Mouse (Mus musculus) C2C12 (cell line): ENCODE results near the gene Fra10ac1. TPM values are rescaled to one million over a fixed set of nuclear protein-coding genes. Genes with fewer than 3 reads are reported as not detected.
A peak's percentile ranks its signal among the peaks of the same experiment; 100 is the strongest.

Experiments
- H3K27me3 ChIP-seq: one replicate; pipeline ENCODE4 v1.6.1; 2011; ENCODE audit not compliant: control insufficient read depth, insufficient read depth, insufficient read length
- H3K36me3 ChIP-seq: one replicate; pipeline ENCODE4 v1.6.1; 2011; ENCODE audit not compliant: control insufficient read depth, insufficient read depth
- H3K4me3 ChIP-seq: one replicate; pipeline ENCODE4 v1.5.1; 2011; ENCODE audit warnings: mild to moderate bottlenecking, control low read depth; ENCODE audit not compliant: poor library complexity, insufficient read depth, severe bottlenecking
- H3K79me2 ChIP-seq: one replicate; pipeline ENCODE4 v1.6.1; 2011; ENCODE audit not compliant: control insufficient read depth, insufficient read depth
- H3K79me3 ChIP-seq: one replicate; pipeline ENCODE4 v1.6.1; 2011; ENCODE audit warnings: low read depth, control low read depth
- H3ac ChIP-seq: one replicate; pipeline ENCODE3; 2011; ENCODE audit warnings: low read depth; ENCODE audit not compliant: control insufficient read depth, insufficient read length
- CEBPB ChIP-seq: IDR thresholded peaks from one replicate; pipeline ENCODE4 v1.6.1; 2011; ENCODE audit warnings: low read depth, mild to moderate bottlenecking, control low read depth, moderate library complexity
- CTCF ChIP-seq: IDR thresholded peaks from one replicate; pipeline ENCODE4 v1.5.1; 2011; ENCODE audit not compliant: control insufficient read depth, insufficient read depth, insufficient read length
- FOSL1 ChIP-seq: IDR thresholded peaks from one replicate; pipeline ENCODE4 v1.8.0; 2011; ENCODE audit warnings: mild to moderate bottlenecking, low read length; ENCODE audit not compliant: poor library complexity, insufficient read depth, severe bottlenecking
- MAX ChIP-seq: IDR thresholded peaks from one replicate; pipeline ENCODE4 v1.6.1; 2011; ENCODE audit warnings: mild to moderate bottlenecking, control low read depth
- MYOD1 ChIP-seq: IDR thresholded peaks from one replicate; pipeline ENCODE4 v1.6.1; 2011; ENCODE audit warnings: low read depth; ENCODE audit not compliant: control insufficient read depth, insufficient read length
- MYOG ChIP-seq: IDR thresholded peaks from one replicate; pipeline ENCODE4 v1.6.1; 2011; ENCODE audit not compliant: control insufficient read depth, insufficient read length; ENCODE audit errors: extremely low read depth
- USF1 ChIP-seq: IDR thresholded peaks from one replicate; pipeline ENCODE4 v1.6.1; 2011; ENCODE audit warnings: low read depth, mild to moderate bottlenecking, control low read depth, moderate library complexity
- polyA plus RNA-seq: library from polyadenylated mRNA; unstranded; fragments of >200 nt; fragmentation: generic; extraction: Trizol; gene quantifications from one replicate; pipeline ENCODE4 v1.2.1, GENCODE M21; 2012; ENCODE audit warnings: missing spikeins

Fra10ac1 gene
- polyA plus RNA-seq, 1 experiment = 4.6 TPM

DNA sequence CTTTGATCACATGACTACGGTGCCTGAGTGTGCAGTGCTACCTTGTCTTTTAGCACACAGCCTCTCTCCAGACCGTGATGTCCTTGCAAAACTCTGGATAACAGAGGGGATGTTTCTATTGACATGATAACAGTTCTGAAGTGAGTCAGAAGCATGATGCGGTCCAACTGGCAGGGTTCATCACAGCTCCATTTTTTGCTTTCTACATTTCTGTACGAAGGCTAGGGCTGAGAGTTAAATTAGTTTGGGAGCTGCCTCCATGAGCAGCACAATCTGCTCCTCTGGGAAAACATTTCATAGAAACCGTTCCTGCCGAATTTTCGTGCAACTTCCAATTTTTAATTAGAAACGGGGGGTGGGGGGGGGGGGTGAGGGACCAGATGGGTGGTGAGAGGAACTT lies 25.7 kb upstream of the Fra10ac1 start:
- Histone ChIP-seq H3ac (no peak overlapping the region), H3K4me3 (no peak overlapping the region), H3K79me3 (no peaks in the 10 kb centered on the region), H3K36me3 (no peaks in the 10 kb centered on the region), H3K27me3 (peaks cover 22% of the 10 kb centered on the region), H3K79me2 (no peaks in the 10 kb centered on the region)
- no peak for TF ChIP-seq MAX
- no peak for TF ChIP-seq CEBPB
- no peak for TF ChIP-seq MYOD1

DNA sequence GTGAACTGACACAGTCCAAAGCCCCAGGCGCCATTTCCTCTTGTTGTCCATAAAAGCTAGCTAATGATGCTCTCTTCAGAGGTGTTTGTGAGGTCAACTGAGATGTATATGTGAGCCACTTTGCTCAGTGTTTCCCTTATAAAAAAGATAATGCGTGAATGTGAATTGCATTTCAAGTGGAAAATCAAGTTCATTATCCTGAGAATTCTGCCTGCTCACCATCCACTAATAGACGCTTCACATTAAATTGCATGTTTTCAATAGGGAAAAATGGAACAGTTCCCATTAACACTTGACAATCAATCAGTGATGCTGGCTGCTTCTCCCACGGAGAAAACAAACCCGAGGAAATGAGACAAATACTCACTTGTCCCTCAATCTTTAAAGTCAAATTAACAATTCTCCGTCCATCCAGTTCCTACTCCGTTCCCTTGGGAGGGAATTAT lies 22.2 kb upstream of the Fra10ac1 start:
- H3ac ChIP-seq = no peak overlapping the region

DNA sequence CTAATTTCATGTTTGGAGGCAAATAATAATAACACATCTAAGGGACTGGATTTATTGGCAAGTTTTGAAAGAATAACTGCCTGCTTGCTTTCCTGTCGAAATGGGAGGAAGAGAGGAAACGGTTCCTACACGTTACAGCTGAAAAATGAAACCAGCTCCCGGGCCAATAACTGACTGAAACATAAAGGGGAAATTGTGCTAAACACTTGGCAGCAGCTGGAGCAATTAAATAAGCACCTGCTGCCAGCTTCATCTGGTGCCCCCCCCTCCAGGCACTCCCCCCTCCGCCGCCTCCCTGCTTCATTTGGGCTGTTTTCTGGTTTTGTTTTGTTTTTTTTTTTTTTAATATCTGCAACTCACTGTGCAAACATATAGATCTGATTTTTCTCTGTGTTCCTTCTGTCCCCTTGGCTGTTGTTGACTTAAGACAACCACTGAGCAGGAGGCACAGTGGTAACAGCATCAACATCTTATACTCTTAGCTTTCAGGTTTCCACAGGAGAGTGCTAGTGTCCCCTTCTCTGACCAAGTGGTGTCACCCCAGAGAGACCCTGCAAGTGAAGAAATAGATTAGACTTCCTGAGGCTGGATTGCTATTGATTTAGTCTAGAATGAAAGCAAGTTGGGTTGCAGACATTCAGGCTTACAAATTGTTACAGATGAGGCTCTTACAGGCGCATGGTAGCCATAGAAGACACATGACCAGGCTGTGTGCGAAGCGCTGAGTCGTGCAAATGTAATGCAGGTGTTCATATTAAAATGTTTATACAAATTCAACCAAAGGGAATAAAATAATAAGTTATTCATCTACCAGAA lies 21.6 kb upstream of the Fra10ac1 start:
- Histone ChIP-seq H3K79me3 (no peaks in the 10 kb centered on the region), H3K4me3 (no peak overlapping the region), H3K27me3 (peaks cover 17% of the 10 kb centered on the region), H3K36me3 (no peaks in the 10 kb centered on the region), H3K79me2 (no peaks in the 10 kb centered on the region), H3ac (no peak overlapping the region)
- TF ChIP-seq CTCF (no peak), MYOD1 (no peak), FOSL1 (no peak)

More for the DNA sequence above, 22.2 kb upstream of the Fra10ac1 start:
- no peaks in the 10 kb centered on the region for H3K79me2 ChIP-seq
- H3K79me3 ChIP-seq = no peaks in the 10 kb centered on the region
- H3K27me3 ChIP-seq = peaks cover 20% of the 10 kb centered on the region
- no peaks in the 10 kb centered on the region for H3K36me3 ChIP-seq
- H3K4me3 ChIP-seq = no peak overlapping the region
- TF ChIP-seq FOSL1 = no peak
- no peak for TF ChIP-seq CTCF
- no peak for TF ChIP-seq USF1
- TF ChIP-seq MYOG = no peak
- no peak for TF ChIP-seq MAX
- TF ChIP-seq MYOD1 = no peak
- TF ChIP-seq CEBPB = no peak

DNA sequence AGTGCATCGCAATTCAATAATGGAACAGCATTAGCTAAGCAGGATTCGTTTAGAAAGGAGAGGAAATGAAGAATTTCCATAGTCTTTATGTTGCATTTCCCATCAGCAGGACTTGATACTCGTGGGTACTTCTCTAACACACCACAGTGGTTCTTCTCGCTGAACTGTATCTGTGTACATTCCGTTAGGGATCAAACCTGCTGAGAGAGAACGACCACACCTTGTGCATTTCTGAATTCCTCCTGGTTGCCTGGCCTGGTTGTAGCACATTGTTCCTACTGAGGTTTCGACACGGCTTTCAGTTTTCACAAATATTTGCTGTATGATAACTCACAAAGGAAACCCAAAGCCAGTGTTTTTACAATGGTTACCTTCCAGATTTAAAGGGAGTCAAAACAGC lies 20.8 kb upstream of the Fra10ac1 start:
- Histone ChIP-seq H3K79me2 (no peaks in the 10 kb centered on the region), H3ac (no peak overlapping the region), H3K36me3 (no peaks in the 10 kb centered on the region), H3K4me3 (no peak overlapping the region), H3K27me3 (peaks cover 15% of the 10 kb centered on the region), H3K79me3 (no peaks in the 10 kb centered on the region)
- TF ChIP-seq FOSL1 = no peak

DNA sequence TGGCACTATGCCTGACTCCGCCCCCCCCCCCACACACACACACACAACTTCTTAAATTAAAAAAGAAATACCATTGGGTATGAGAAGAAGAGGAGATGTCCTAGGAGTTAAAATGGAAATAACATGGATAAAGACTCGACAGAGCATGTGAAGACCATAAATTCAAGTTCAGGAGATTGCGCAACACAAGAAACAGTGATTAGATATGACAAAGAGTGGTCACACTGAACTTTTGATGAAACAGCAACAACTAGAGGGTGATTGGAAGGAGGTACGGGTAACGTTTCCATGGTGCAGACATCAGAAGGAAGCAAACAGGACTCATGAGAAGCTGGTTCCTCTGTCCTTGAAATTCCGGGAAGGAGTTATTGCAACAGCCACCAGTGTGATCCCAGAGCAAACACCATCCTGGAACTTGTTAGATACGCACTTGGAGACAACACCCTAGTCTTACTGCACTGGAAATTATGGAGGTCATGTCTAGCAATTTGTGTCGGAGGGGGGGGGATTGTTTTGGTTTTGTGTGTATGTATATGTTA lies 18.4 kb upstream of the Fra10ac1 start:
- Histone ChIP-seq H3K4me3 (no peak overlapping the region), H3ac (no peak overlapping the region), H3K79me2 (no peaks in the 10 kb centered on the region), H3K36me3 (no peaks in the 10 kb centered on the region), H3K27me3 (peaks cover 16% of the 10 kb centered on the region), H3K79me3 (no peaks in the 10 kb centered on the region)
- TF ChIP-seq CTCF (no peak), FOSL1 (no peak), MAX (no peak), CEBPB (peak; percentile 85), USF1 (no peak), MYOD1 (no peak), MYOG (no peak)

DNA sequence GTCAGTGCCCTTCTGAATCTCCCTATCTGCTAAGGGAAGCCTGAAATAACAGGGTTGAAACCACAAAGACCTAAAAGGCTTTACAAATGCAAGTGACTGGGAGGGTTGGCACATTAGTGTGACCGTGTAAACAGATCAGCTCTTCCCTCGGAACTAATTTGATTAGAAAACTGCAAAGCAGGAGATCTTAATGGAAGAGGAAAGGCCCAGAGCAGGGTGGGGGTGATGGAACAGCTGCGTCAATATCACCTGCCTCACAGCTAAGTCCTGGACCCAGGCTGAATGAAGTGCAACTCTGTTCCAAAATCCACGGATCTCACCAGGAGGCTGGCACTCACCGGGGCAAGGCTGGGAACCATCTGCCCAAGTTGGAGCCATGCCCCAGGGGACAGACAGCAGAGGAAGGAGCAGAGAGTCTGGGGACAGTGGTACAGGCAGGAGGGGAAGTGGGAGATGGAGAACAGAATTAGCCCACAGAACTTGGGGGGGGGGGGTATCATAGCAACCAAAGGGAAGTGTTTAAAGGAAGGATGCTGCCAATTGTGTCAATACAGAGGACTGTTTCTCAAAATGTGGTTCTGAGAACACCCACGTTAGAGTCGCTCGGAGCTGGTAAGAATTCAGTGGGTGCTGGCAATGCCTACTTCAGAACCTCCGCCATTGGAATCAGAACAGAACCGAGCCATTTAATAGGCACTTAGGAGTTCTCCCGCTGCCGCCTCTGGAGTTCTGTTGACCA lies 14.4 kb upstream of the Fra10ac1 start:
- no peaks in the 10 kb centered on the region for H3K79me3 ChIP-seq
- H3ac ChIP-seq = no peak overlapping the region
- H3K79me2 ChIP-seq = no peaks in the 10 kb centered on the region
- no peaks in the 10 kb centered on the region for H3K36me3 ChIP-seq
- peaks cover 13% of the 10 kb centered on the region for H3K27me3 ChIP-seq
- H3K4me3 ChIP-seq = no peak overlapping the region
- no peak for TF ChIP-seq USF1
- TF ChIP-seq MAX = no peak
- no peak for TF ChIP-seq FOSL1
- no peak for TF ChIP-seq MYOD1
- no peak for TF ChIP-seq MYOG
- no peak for TF ChIP-seq CTCF
- TF ChIP-seq CEBPB = no peak
